Mouse (Mus musculus): ENCODE results near the gene Gm20388.

DNA sequence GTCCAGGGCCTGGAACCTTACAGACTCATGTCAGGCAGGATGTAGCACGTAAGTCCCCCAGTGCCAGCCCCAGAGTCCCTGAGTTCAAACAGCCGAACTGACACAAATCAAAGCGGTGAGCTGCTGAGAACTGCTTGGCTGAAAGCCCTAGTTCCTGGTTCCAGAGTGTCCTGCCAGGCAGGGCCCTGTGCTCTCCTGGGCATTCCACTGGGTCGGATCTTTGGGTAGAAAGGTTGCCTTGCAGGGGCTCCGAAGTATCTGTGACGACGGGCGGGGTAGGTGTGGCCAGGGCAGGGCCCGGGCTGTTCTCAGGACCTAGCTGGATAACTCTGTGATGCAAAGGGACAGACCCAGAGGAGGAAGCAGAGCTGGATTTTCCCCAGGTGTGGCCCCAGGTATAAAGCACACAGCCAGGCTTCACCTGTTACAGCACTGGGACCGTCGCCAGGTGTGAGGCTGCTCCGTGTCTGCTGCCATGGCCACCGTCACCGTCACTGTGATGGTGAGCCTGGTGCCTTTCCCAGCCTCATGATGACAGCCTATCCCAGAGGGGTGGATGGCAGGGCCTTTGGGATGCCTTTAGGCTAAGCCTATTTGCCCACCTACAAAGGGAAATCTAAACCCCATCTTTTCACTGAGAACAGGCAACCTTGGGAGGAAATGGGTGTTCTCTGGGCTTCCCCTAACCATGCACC, 2510.9 kb downstream of the Gm20388 start, which contains the start of gene Il17c:
- TF ChIP-seq CTCF (IDR thresholded peaks at IDR 0.05; ENCODE audit: low read depth, low read length) (no peak), GATA1 (IDR thresholded peaks at IDR 0.05; ENCODE audit: borderline replicate concordance, low read length) (no peak), TAL1 (conservative IDR thresholded peaks at IDR 0.05; ENCODE audit: low read depth, low read length) (no peak), POLR2AphosphoS5 (IDR thresholded peaks at IDR 0.05; ENCODE audit: insufficient replicate concordance, low read depth, low read length) (no peak), GATA2 (IDR thresholded peaks at IDR 0.05; ENCODE audit: borderline replicate concordance, low read depth, low read length) (no peak)

All from G1E (cell line).